Mouse (Mus musculus) bone marrow macrophage, adult 2 months (primary cell): ENCODE measurements around the gene Tas2r135.

Experiments used
- CTCF ChIP-seq: IDR thresholded peaks from 2 replicates; pipeline ENCODE4 v1.5.1; 2012; ENCODE audit warnings: low read depth, mild to moderate bottlenecking, low read length, moderate library complexity
- POLR2A ChIP-seq: IDR thresholded peaks from 2 replicates; pipeline ENCODE4 v1.6.1; 2012; ENCODE audit warnings: mild to moderate bottlenecking, low read depth, low read length, borderline replicate concordance

DNA sequence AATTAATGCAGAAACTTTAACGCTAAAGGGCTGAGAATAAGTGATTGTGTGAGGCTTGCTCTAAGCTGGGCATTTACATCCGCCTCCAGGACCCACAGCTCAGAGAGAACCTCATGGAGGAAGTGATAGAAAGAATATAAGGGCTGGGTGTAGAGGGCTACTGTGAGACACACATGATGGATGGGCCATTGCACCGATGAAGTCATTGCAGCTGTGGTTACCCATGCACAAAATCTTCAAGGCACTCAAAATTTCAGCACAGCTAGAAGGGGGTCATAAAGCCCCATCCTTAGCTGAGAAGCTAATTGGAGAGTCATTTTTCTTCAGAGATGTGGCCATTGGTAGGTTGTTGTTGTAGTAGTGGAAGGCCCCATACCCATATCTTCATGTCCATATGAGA, 6.9 kb upstream of the Tas2r135 start:
- TF ChIP-seq CTCF (no peak), POLR2A (no peak)
